In the genomic region with DNA sequence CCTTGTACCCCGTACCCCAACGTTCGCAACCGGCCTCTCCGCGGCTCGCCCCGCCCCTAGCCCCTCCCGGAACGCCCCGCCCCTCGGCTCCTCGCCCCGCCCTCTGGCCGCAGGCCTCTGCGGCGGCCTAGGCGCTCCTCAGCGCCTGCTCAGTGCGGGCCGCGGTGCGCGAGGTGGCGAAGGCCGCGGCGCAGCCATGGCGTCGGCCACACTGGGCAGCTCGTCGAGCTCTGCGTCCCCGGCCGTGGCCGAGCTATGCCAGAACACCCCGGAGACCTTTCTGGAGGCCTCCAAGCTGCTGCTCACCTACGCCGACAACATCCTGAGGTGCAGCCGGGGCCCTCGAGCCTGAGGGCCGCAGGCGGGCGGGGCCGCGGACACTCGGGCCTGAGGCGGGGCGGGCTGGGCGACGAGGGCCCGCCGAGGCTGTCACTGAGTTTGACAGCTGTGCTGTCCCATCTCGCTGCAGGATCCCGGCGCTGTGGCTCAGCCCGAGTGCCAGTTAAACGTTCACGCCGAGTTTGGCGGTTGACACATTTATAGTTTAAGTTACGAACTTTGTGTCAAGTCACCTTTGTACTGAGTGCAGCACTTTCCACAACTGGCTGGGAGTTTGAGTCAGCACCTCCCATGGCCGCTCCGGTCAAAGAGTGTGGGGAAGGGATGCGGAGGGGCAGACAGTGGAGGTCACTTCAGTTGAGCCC, we compare ENCODE assay signal across 1 mouse cellular context.
TF ChIP-seq lines count a peak whose summit lies in the region.

Gene Ngly1 (plus strand): TSS at position 110 of the 704 bp plus-strand sequence.
Gene Oxsm (minus strand): TSS at position 638 of the 704 bp plus-strand sequence.

TF ChIP-seq in CH12.LX, 34 proteins besides CTCF, POLR2A, EP300 and RAD21 (continued from another document):
- TF ChIP-seq MEF2A (IDR thresholded peaks at IDR 0.05; ENCODE audit: borderline replicate concordance, low read depth, low read length) (0 out of 2 replicates have a peak, but pooled peaks have one; percentile 28), ZC3H11A (IDR thresholded peaks at IDR 0.05; ENCODE audit: low read depth, low read length) (no peak), USF1 (IDR thresholded peaks at IDR 0.05; ENCODE audit: low read depth, low read length) (no peak), MAX (IDR thresholded peaks at IDR 0.05; ENCODE audit: low read length) (no peak; the same call in 1 of the 2 replicates), USF2 (conservative IDR thresholded peaks at IDR 0.05; ENCODE audit: low read depth, low read length) (no peak), NRF1 (IDR thresholded peaks at IDR 0.05; ENCODE audit: low read depth, low read length) (peak; percentile 84), MAFK (IDR thresholded peaks at IDR 0.05; ENCODE audit: insufficient replicate concordance, low read length) (0 out of 2 replicates have a peak, but pooled peaks have one; percentile 27), MYC (IDR thresholded peaks at IDR 0.05; ENCODE audit: low read depth, low read length) (no peak), CHD2 (IDR thresholded peaks at IDR 0.05; ENCODE audit: low read length) (no peak), SMC3 (IDR thresholded peaks at IDR 0.05; ENCODE audit: low read depth, low read length) (no peak), IRF4 (IDR thresholded peaks at IDR 0.05; ENCODE audit: low read depth, low read length) (peak; percentile 13; the same call in 1 of the 2 replicates), HCFC1 (IDR thresholded peaks at IDR 0.05; ENCODE audit: low read depth, low read length) (peak; percentile 54), KAT2A (IDR thresholded peaks at IDR 0.05; ENCODE audit: insufficient replicate concordance, low read length) (peak; percentile 57; the same call in 1 of the 2 replicates), BHLHE40 (IDR thresholded peaks at IDR 0.05; ENCODE audit: low read depth, low read length) (no peak), TBP (conservative IDR thresholded peaks at IDR 0.05; ENCODE audit: low read depth, low read length) (no peak), ZMIZ1 (IDR thresholded peaks at IDR 0.05; ENCODE audit: low read depth, low read length) (peak; percentile 87), ZKSCAN1 (IDR thresholded peaks at IDR 0.05; ENCODE audit: borderline replicate concordance, low read depth, low read length) (no peak), E2F4 (IDR thresholded peaks at IDR 0.05; ENCODE audit: insufficient replicate concordance, low read depth, low read length) (no peak), ETS1 (conservative IDR thresholded peaks at IDR 0.05; ENCODE audit: low read depth, low read length) (no peak), UBTF (IDR thresholded peaks at IDR 0.05; ENCODE audit: low read depth, low read length) (peak; percentile 88; the same call in 1 of the 2 replicates), POLR2AphosphoS2 (IDR thresholded peaks at IDR 0.05; ENCODE audit: low read depth, low read length) (peak; percentile 71; the same call in 1 of the 2 replicates), ZNF384 (IDR thresholded peaks at IDR 0.05; ENCODE audit: low read depth, low read length) (no peak), JUND (conservative IDR thresholded peaks at IDR 0.05; ENCODE audit: low read depth, low read length) (no peak), PAX5 (IDR thresholded peaks at IDR 0.05; ENCODE audit: low read length) (no peak), RCOR1 (conservative IDR thresholded peaks at IDR 0.05; ENCODE audit: low read depth, low read length) (no peak), MXI1 (IDR thresholded peaks at IDR 0.05; ENCODE audit: low read depth, low read length) (peak; percentile 82; the same call in 1 of the 2 replicates), JUN (IDR thresholded peaks at IDR 0.05; ENCODE audit: insufficient read depth, low read depth, low read length) (no peak), TCF12 (IDR thresholded peaks at IDR 0.05; ENCODE audit: low read depth, low read length) (peak; percentile 81), SIN3A (IDR thresholded peaks at IDR 0.05; ENCODE audit: low read length) (peak; percentile 84), CHD1 (IDR thresholded peaks at IDR 0.05; ENCODE audit: low read depth, low read length) (no peak)
